Mouse (Mus musculus) lung, embryonic 14.5 days (tissue): ENCODE measurements around the gene Srpk2. TPM values are rescaled to one million over a fixed set of nuclear protein-coding genes. Genes with fewer than 3 reads are reported as not detected.
"Not testable (repeated sequence)": the region's sequence is repeated elsewhere in the genome, so short reads cannot be mapped to it uniquely, and the experiment has no call there.

Experiments
- ATAC-seq: fragments of 200-750 bp; cut with Nextera tagmentation; 2 replicates; pipeline ENCODE4 v1.8.0; 2017; ENCODE audit warnings: mild to moderate bottlenecking, moderate TSS enrichment, moderate library complexity; ENCODE audit not compliant: insufficient read depth
- DNase-seq: peaks from one replicate; pipeline ENCODE4 v3.0.0-alpha.2; 2015
- H3K27ac ChIP-seq: fragments of 300-500 bp; sonication (generic); 2 replicates; pipeline ENCODE4 v1.5.1; 2014; ENCODE audit warnings: low read depth, mild to moderate bottlenecking, moderate library complexity
- H3K27me3 ChIP-seq: fragments of 300-500 bp; sonication (generic); 2 replicates; pipeline ENCODE4 v1.6.1; 2014; ENCODE audit warnings: low read length, control low read depth; ENCODE audit not compliant: insufficient read depth
- H3K36me3 ChIP-seq: fragments of 300-500 bp; sonication (generic); 2 replicates; pipeline ENCODE4 v1.6.1; 2014; ENCODE audit warnings: control low read depth; ENCODE audit not compliant: insufficient read depth
- H3K4me1 ChIP-seq: fragments of 300-500 bp; sonication (generic); 2 replicates; pipeline ENCODE4 v1.6.1; 2014; ENCODE audit warnings: antibody characterized with exemption, control low read depth; ENCODE audit not compliant: insufficient read depth
- H3K4me2 ChIP-seq: fragments of 300-500 bp; sonication (generic); 2 replicates; pipeline ENCODE4 v1.6.1; 2014; ENCODE audit warnings: mild to moderate bottlenecking
- H3K4me3 ChIP-seq: fragments of 300-500 bp; sonication (generic); 2 replicates; pipeline ENCODE4 v1.5.1; 2014; ENCODE audit warnings: low read depth, low read length
- H3K9ac ChIP-seq: fragments of 300-500 bp; sonication (generic); 2 replicates; pipeline ENCODE4 v1.6.1; 2014
- H3K9me3 ChIP-seq: fragments of 300-500 bp; sonication (generic); 2 replicates; pipeline ENCODE4 v1.6.1; 2016; ENCODE audit warnings: low read depth, low read length, control low read depth
- CTCF ChIP-seq: IDR thresholded peaks from 2 replicates; pipeline ENCODE4 v1.5.1; 2016; ENCODE audit warnings: antibody characterized with exemption, low read depth
- WGBS: fragments of 180-500 bp; shearing (Covaris S2); extraction: QIAGEN DNeasy Blood & Tissue Kit; methylation state at CpG from one replicate; pipeline ENCODE4 v1.1.7; 2014; 5-methylcytosine and 5-hydroxymethylcytosine counted together
- polyA plus RNA-seq: library from polyadenylated mRNA; unstranded; fragments of >200 nt; fragmentation: Nextera tagmentation; extraction: Ambion mirVana; gene quantifications from 2 replicates; pipeline ENCODE4 v1.2.1, GENCODE M21; 2014

The Srpk2 gene
- polyA plus RNA-seq, 1 experiment from 2014 or later: 49.2 TPM

DNA sequence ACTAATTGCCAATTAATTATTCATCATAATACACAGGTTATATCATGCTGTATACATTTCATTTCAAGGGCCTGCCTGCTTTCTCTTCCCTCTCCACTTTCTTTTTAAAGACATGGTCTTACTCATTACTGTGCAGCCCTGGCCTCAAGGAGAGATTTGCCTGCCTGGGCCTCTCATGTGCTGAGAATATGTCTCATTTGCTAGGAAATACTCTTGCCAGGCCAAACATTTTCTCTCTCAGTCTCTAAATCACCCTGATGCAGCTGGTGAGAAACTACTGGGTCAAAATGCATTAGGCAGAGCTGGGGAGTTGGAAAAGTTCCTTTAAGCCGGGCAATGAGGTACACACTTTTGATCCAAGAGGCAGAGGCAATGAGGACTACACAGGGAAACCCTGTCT lies 29.4 kb downstream of the Srpk2 start:
- peak; percentile 77 for DNase-seq
- WGBS: 41% methylated on average over 1 of the region's 1 CpGs

GRCm38 (mm10) chr5:23652326-23652725 lies 32.1 kb downstream of the Srpk2 start:
- WGBS: 71% methylated on average over 7 of the region's 7 CpGs
- DNase-seq: no peak

More for the DNA sequence above, 29.4 kb downstream of the Srpk2 start:
- TF ChIP-seq CTCF: no peak
- no peak overlapping the region for H3K4me2 ChIP-seq
- no peak overlapping the region for H3K9ac ChIP-seq
- no peaks in the 10 kb centered on the region for H3K4me1 ChIP-seq
- H3K27me3 ChIP-seq: no peaks in the 10 kb centered on the region
- no peaks in the 10 kb centered on the region for H3K36me3 ChIP-seq
- peak; percentile 64; the same call in 1 of the 2 replicates for ATAC-seq
- H3K4me3 ChIP-seq: no peak overlapping the region
- H3K27ac ChIP-seq: no peak overlapping the region; the same call in 1 of the 2 replicates
- no peaks in the 10 kb centered on the region for H3K9me3 ChIP-seq

DNA sequence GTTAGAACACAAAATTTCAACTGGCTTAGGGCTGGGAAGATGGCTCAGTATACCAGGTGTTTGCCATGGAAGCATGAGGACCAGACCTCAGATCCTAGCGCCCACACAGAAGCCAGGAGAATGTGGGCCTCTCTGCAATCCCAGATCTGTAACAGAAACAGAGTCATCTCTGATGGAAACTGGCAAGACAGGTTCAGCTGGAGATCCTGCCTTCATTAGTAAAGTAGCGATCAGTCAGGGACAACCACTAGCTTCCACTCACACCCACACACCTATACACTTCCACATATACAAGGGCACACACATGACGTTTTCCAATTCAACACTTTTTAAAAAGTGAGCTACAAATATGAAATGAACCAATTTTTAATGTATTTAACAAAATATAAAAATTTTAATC lies 32.6 kb downstream of the Srpk2 start:
- DNase-seq (no peak), ATAC-seq (no peak)
- no peak overlapping the region for H3K27ac ChIP-seq
- H3K9ac ChIP-seq: no peak overlapping the region
- no peak overlapping the region for H3K4me2 ChIP-seq
- H3K27me3 ChIP-seq: no peaks in the 10 kb centered on the region
- no peaks in the 10 kb centered on the region for H3K36me3 ChIP-seq
- TF ChIP-seq CTCF: no peak
- no peaks in the 10 kb centered on the region for H3K9me3 ChIP-seq
- no peaks in the 10 kb centered on the region for H3K4me1 ChIP-seq
- H3K4me3 ChIP-seq: no peak overlapping the region
- whole genome bisulfite sequencing: 67% methylated on average over 3 of the region's 3 CpGs

More at GRCm38 (mm10) chr5:23652326-23652725, 32.1 kb downstream of the Srpk2 start:
- TF ChIP-seq CTCF: no peak
- ATAC-seq: no peak
- H3K36me3 ChIP-seq: no peaks in the 10 kb centered on the region
- H3K9ac ChIP-seq: no peak overlapping the region
- no peak overlapping the region for H3K4me2 ChIP-seq
- H3K9me3 ChIP-seq: no peaks in the 10 kb centered on the region
- no peaks in the 10 kb centered on the region for H3K27me3 ChIP-seq
- no peaks in the 10 kb centered on the region for H3K4me1 ChIP-seq
- H3K27ac ChIP-seq: no peak overlapping the region
- H3K4me3 ChIP-seq: no peak overlapping the region

- H3K27me3 ChIP-seq: no peaks in the 10 kb centered on the region
- H3K9ac ChIP-seq: no peak overlapping the region
- DNase-seq: no peak
- no peaks in the 10 kb centered on the region for H3K9me3 ChIP-seq
- ATAC-seq: no peak
- H3K4me2 ChIP-seq: no peak overlapping the region
- WGBS: 79% methylated on average over 3 of the region's 3 CpGs
- no peak for TF ChIP-seq CTCF
- no peak overlapping the region for H3K4me3 ChIP-seq
- H3K36me3 ChIP-seq: no peaks in the 10 kb centered on the region
- no peak overlapping the region for H3K27ac ChIP-seq
- no peaks in the 10 kb centered on the region for H3K4me1 ChIP-seq
Observed at GRCm38 (mm10) chr5:23650504-23650903, 33.9 kb downstream of the Srpk2 start.

- ATAC-seq (no peak), DNase-seq (no peak)
- 91% methylated on average over 2 of the region's 2 CpGs for WGBS
- Histone ChIP-seq H3K27me3 (no peaks in the 10 kb centered on the region), H3K4me3 (no peak overlapping the region), H3K36me3 (no peaks in the 10 kb centered on the region), H3K27ac (no peak overlapping the region), H3K9me3 (no peaks in the 10 kb centered on the region), H3K9ac (no peak overlapping the region), H3K4me2 (no peak overlapping the region), H3K4me1 (no peaks in the 10 kb centered on the region)
- TF ChIP-seq CTCF: no peak
Observed at GRCm38 (mm10) chr5:23649246-23649645, 35.2 kb downstream of the Srpk2 start.

GRCm38 (mm10) chr5:23645671-23646070 lies 38.7 kb downstream of the Srpk2 start:
- H3K4me1 ChIP-seq: no peaks in the 10 kb centered on the region
- H3K9me3 ChIP-seq: no peaks in the 10 kb centered on the region
- H3K36me3 ChIP-seq: no peaks in the 10 kb centered on the region
- H3K4me3 ChIP-seq: no peak overlapping the region
- no peaks in the 10 kb centered on the region for H3K27me3 ChIP-seq
- DNase-seq: no peak
- H3K9ac ChIP-seq: no peak overlapping the region
- WGBS: 74% methylated on average over 3 of the region's 3 CpGs
- TF ChIP-seq CTCF: no peak
- no peak overlapping the region for H3K27ac ChIP-seq
- H3K4me2 ChIP-seq: no peak overlapping the region
- ATAC-seq: no peak

- H3K4me2 ChIP-seq, H3K4me3 ChIP-seq, H3K27ac ChIP-seq, H3K9ac ChIP-seq, H3K4me1 ChIP-seq, DNase-seq, ATAC-seq, H3K27me3 ChIP-seq, H3K9me3 ChIP-seq, H3K36me3 ChIP-seq: not testable (repeated sequence)
Observed at GRCm38 (mm10) chr5:23639193-23639592, 45.2 kb downstream of the Srpk2 start.

GRCm38 (mm10) chr5:23638023-23638422 lies 46.4 kb downstream of the Srpk2 start:
- H3K4me2 ChIP-seq: no peak overlapping the region
- no peaks in the 10 kb centered on the region for H3K4me1 ChIP-seq
- H3K9me3 ChIP-seq: no peaks in the 10 kb centered on the region
- WGBS: 83% methylated on average over 4 of the region's 4 CpGs
- no peaks in the 10 kb centered on the region for H3K27me3 ChIP-seq
- DNase-seq (no peak), ATAC-seq (no peak)
- H3K36me3 ChIP-seq: no peaks in the 10 kb centered on the region
- H3K4me3 ChIP-seq: no peak overlapping the region
- no peak overlapping the region for H3K27ac ChIP-seq
- TF ChIP-seq CTCF: no peak
- no peak overlapping the region for H3K9ac ChIP-seq
